Mouse (Mus musculus) kidney, postnatal 36 days (tissue): ENCODE measurements around the gene Zpr1.

ENCODE experiments used
- DNase-seq, 2 experiments: peaks; one replicate each; pipeline ENCODE4 v3.0.0; 2021 to 2022; ENCODE audit warnings: mixed read lengths in 2 of 2

The Zpr1 gene

GRCm38 (mm10) chr9:46329801-46330585, 57.1 kb downstream of the Zpr1 start:
- DNase-seq = no peak

GRCm38 (mm10) chr9:46330586-46330895, 57.7 kb downstream of the Zpr1 start:
- no peak for DNase-seq

GRCm38 (mm10) chr9:46331301-46331700, 58.4 kb downstream of the Zpr1 start:
- DNase-seq = no peak
